Mouse (Mus musculus): ENCODE data around the gene Hs3st3b1.

GRCm38 (mm10) chr11:63894188-63894587 lies 27.9 kb downstream of the Hs3st3b1 start:
- TF ChIP-seq CTCF (conservative IDR thresholded peaks at IDR 0.05; ENCODE audit: low read length) (no peak), NANOG (IDR thresholded peaks at IDR 0.05; ENCODE audit: borderline replicate concordance, low read length) (no peak)
